Mouse (Mus musculus): Measurements from ENCODE around the gene Lif. TPM values are rescaled to one million over a fixed set of nuclear protein-coding genes. Genes with fewer than 3 reads are reported as not detected.

The Lif gene
- polyA plus RNA-seq, 1 experiment from 2014 or later = 0.06 TPM

DNA sequence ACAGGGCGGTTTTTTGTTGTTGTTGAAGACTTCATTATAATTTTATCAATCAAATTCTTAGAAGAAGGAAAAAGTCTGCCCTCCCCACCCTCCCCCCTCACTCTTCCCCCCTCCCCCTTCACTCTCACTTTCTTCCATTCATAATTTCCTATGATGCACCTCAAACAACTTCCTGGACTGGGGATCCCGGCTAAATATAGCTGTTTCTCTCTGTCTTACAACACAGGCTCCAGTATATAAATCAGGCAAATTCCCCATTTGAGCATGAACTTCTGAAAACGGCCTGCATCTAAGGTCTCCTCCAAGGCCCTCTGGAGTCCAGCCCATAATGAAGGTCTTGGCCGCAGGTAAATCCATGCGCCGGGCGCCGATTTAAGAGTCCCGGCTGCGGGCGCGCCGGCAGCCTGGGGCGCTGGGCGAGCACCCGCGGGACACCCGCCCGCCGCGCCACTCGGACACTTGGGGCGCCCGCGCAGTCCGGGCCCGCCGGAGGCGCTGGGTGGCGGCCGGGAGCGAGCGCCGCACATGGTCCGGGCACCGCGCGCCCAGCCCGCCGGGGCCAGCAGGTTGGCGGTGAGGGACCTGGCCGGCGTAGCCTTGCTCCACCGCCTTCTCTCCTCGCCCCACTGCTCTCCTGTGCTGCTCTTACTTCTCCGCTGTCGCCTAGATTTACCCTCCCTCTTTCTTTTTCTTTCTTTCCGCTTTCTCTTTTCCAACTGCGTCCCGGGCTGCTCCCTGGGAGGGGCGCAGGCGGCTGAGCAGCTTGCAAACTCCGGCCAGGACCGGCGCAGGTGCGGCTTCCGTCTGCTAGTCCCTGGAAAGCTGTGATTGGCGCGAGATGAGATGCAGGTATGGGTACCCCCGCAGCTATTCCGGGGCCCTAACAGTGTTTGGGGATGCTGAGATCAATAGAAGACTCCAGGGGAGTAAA, 9.2 kb downstream of the Lif start:
- 1% methylated on average over 61 of the region's 61 CpGs for WGBS
- peaks cover 65% of the 10 kb centered on the region for H3K27me3 ChIP-seq
- H3K4me2 ChIP-seq (replicated peaks) = peak overlapping the region; percentile 95
- no peak for ATAC-seq (ENCODE audit: insufficient number of reproducible peaks, insufficient read depth, low FRiP score, low TSS enrichment)
- no peaks in the 10 kb centered on the region for H3K9me3 ChIP-seq
- no peak overlapping the region for H3K27ac ChIP-seq
- H3K4me1 ChIP-seq = peaks cover 45% of the 10 kb centered on the region
- no peaks in the 10 kb centered on the region for H3K36me3 ChIP-seq
- peak overlapping the region; percentile 54 for H3K4me3 ChIP-seq
- H3K9ac ChIP-seq = peak overlapping the region; percentile 50

DNA sequence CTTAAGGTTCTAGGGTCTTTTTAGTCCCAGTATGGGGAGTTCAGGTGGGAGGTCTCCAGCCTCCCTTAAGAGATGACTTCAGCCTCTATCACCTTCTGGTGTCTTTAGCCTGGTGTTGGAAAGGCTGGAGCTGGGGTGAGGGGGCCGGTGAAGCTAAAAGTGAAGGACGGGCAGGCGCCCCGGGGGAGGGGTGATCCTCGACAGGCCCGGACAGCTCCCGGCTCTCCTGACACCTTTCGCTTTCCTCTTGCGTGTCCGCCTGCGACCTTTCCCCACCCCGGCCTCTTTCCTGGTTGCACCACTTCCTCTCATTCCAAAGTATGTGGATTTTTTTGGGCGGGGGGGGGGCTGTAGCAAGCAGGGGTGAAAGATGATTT, 9.8 kb downstream of the Lif start:
- H3K9ac ChIP-seq = no peak overlapping the region
- H3K4me2 ChIP-seq (replicated peaks) = peak overlapping the region; percentile 95
- H3K36me3 ChIP-seq = no peaks in the 10 kb centered on the region
- H3K9me3 ChIP-seq = no peaks in the 10 kb centered on the region
- H3K4me1 ChIP-seq = peaks cover 40% of the 10 kb centered on the region
- 3% methylated on average over 13 of the region's 13 CpGs for WGBS
- ATAC-seq (ENCODE audit: insufficient number of reproducible peaks, insufficient read depth, low FRiP score, low TSS enrichment) = no peak
- peak overlapping the region; percentile 54 for H3K4me3 ChIP-seq
- peaks cover 65% of the 10 kb centered on the region for H3K27me3 ChIP-seq
- no peak overlapping the region for H3K27ac ChIP-seq

DNA sequence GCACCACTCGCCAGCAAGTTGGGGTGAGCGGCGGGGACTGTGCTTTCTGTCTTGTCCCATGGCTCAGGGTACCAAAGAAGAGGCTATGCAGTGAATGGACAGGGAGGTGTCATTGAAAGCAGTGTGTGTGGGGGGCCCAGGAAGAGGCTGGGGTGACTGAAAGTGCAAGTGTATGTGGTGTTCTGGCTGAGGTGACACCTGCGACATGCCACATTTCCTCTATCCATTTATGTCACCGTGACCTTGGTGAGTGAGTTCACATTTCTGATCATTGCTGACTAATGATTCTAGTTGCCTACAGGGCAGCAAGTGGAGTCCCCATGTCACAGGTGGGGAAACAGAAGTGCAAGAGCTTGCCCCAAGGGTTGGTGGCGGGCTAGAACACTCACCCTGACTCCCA, 11.1 kb downstream of the Lif start:
- H3K27me3 ChIP-seq = peaks cover 61% of the 10 kb centered on the region
- WGBS = 89% methylated on average over 6 of the region's 6 CpGs
- H3K9ac ChIP-seq = no peak overlapping the region

DNA sequence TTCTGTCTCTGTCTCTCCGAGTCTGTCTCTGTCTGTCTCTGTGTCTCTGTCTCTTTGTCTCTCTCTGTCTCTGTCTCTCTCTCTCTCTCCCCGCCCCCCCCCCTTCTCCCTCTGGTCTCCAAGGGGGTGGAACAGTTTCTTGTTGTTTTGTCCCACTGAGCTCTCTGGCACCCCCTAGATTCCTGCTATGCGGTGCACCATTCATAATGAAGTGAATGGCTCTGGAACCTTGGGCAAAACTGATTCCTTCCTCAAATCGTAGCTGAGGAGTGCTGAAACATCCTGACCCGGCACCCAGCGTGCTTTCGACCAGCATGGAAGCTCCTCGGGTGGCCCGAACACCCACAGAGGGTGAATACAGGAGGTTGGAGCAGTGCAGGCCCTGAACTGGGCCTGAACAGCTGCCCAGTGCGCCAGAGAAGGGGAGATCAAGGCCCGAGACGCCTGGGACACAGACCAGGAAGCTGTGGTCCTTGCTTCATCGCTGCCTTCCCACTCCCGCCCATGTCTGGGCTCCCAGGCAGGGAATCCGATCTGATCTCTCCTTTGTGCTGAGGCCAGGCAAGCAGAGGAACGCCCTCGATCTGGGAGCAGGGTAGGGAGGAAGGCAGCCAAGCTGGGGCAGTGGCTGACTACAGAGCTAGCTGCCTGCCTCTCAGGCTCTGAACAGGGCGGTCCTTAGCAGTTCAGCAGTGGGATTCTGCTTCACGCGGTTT, 13.5 kb downstream of the Lif start:
- Histone ChIP-seq H3K4me2 (replicated peaks) (no peak overlapping the region), H3K27ac (peak overlapping the region; percentile 58), H3K9me3 (no peaks in the 10 kb centered on the region), H3K4me3 (no peak overlapping the region), H3K9ac (no peak overlapping the region), H3K27me3 (peaks cover 37% of the 10 kb centered on the region), H3K36me3 (no peaks in the 10 kb centered on the region), H3K4me1 (peaks cover 21% of the 10 kb centered on the region)
- peak; percentile 32; the same call in 1 of the 2 replicates for ATAC-seq (ENCODE audit: insufficient number of reproducible peaks, insufficient read depth, low FRiP score, low TSS enrichment)
- 21% methylated on average over 20 of the region's 20 CpGs for WGBS

More for the DNA sequence above, 11.1 kb downstream of the Lif start:
- H3K4me2 ChIP-seq (replicated peaks) = no peak overlapping the region
- H3K27ac ChIP-seq = no peak overlapping the region
- no peak for ATAC-seq (ENCODE audit: insufficient number of reproducible peaks, insufficient read depth, low FRiP score, low TSS enrichment)
- peaks cover 29% of the 10 kb centered on the region for H3K4me1 ChIP-seq
- H3K36me3 ChIP-seq = no peaks in the 10 kb centered on the region
- H3K4me3 ChIP-seq = no peak overlapping the region
- no peaks in the 10 kb centered on the region for H3K9me3 ChIP-seq

DNA sequence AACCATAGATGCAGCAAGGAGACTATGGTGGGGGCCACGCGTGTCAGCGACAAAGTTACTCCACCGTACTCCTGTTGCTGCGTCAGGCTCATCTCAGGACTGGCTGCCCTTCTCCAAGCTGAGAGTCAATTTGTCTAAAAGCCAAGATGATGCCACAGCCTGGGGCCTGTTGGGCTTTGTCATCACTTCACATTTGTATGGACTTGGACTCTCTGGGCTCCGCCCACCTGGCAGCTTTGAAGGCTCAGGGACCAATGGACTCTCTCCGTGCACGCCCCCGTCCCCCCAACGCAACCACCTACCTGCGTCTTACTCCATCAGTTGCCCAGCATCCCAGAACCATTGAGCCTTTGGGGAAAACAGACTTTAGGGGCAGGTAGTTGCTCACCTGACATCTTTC, 14.2 kb downstream of the Lif start:
- Histone ChIP-seq H3K27me3 (peaks cover 31% of the 10 kb centered on the region), H3K4me1 (peaks cover 14% of the 10 kb centered on the region), H3K36me3 (no peaks in the 10 kb centered on the region), H3K4me3 (no peak overlapping the region), H3K9me3 (no peaks in the 10 kb centered on the region), H3K27ac (no peak overlapping the region), H3K9ac (no peak overlapping the region), H3K4me2 (replicated peaks) (no peak overlapping the region)
- WGBS = 54% methylated on average over 11 of the region's 11 CpGs
- no peak for ATAC-seq (ENCODE audit: insufficient number of reproducible peaks, insufficient read depth, low FRiP score, low TSS enrichment)

DNA sequence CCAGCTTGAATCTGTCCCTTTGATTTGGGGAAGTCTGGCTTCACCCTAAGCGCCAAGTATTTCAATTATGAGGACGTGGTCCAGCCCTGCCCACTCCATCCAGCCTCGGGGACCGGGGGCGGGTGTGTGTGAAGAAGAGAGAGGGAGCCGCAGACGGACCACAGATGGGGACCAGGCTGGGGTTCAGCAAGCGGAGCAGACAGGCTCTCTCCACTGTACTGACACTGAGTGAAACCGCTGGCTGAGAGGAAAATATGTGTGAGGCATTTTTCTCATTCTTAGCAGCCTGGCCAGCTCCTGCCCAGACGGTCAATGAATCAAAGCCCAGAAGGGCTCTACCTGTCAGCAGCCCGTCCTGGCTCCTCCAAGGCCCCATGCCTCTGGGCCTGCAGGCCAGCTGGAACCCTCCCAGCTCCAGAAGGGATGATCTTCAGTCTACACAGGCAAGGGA, 19.1 kb downstream of the Lif start:
- Histone ChIP-seq H3K9ac (no peak overlapping the region), H3K4me1 (peaks cover under 1% of the 10 kb centered on the region; the same call in 1 of the 2 replicates), H3K27ac (no peak overlapping the region), H3K4me3 (no peak overlapping the region), H3K27me3 (no peaks in the 10 kb centered on the region), H3K9me3 (no peaks in the 10 kb centered on the region), H3K4me2 (replicated peaks) (no peak overlapping the region), H3K36me3 (no peaks in the 10 kb centered on the region)
- ATAC-seq (ENCODE audit: insufficient number of reproducible peaks, insufficient read depth, low FRiP score, low TSS enrichment) = no peak
- WGBS = 58% methylated on average over 11 of the region's 11 CpGs

DNA sequence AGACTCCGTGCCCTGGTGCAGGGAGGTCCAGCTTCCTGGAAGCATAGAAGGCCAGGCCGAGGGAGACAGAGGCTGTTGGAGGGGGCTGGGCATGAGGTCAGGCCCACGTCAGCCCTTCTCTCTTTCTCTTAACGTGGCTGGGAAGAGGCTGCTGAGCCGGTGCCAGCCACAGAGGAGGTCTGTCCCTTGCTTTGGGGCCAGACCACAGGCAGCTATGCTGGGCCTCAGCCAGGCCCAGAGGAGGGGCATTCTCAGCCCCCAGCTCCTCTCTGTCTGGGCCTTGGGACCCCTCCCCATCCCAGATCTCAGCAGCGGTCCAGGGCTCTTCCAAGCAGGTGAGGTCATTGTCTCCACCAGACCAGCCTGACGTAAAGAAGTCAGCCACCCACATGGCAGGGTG, 22.6 kb downstream of the Lif start:
- WGBS = 53% methylated on average over 7 of the region's 7 CpGs
- H3K4me2 ChIP-seq (replicated peaks) = no peak overlapping the region
- peaks cover 7% of the 10 kb centered on the region; the same call in 1 of the 2 replicates for H3K4me1 ChIP-seq
- no peak overlapping the region for H3K4me3 ChIP-seq
- ATAC-seq (ENCODE audit: insufficient number of reproducible peaks, insufficient read depth, low FRiP score, low TSS enrichment) = no peak; the same call in 1 of the 2 replicates
- no peak overlapping the region for H3K27ac ChIP-seq
- H3K36me3 ChIP-seq = no peaks in the 10 kb centered on the region
- H3K9ac ChIP-seq = no peak overlapping the region
- H3K27me3 ChIP-seq = no peaks in the 10 kb centered on the region
- no peaks in the 10 kb centered on the region for H3K9me3 ChIP-seq

DNA sequence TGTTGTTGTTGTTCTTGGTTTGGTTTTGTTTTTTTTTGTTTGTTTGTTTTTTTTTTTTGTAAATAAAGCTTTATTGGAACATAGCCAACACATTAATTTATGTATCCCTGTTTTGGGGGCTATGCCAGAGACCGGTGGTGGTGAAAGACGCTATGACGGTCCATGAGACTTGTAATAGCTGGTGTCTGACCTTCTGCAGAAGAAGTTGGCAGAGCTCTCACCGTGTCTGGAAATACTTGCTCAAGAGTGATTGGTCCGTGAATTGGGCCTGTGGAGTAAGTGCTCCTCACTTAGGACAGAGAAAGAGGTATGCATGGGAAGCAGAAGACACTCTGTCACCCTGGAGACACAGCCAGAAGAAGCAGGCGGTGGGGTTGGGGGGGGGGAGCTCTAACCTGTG, 24.5 kb downstream of the Lif start:
- WGBS = 83% methylated on average over 6 of the region's 6 CpGs
- no peak overlapping the region for H3K4me3 ChIP-seq
- no peaks in the 10 kb centered on the region for H3K36me3 ChIP-seq
- no peak overlapping the region for H3K27ac ChIP-seq
- H3K9me3 ChIP-seq = no peaks in the 10 kb centered on the region
- no peak overlapping the region for H3K9ac ChIP-seq
- peaks cover 7% of the 10 kb centered on the region; the same call in 1 of the 2 replicates for H3K4me1 ChIP-seq
- ATAC-seq (ENCODE audit: insufficient number of reproducible peaks, insufficient read depth, low FRiP score, low TSS enrichment) = no peak
- no peaks in the 10 kb centered on the region for H3K27me3 ChIP-seq
- no peak overlapping the region for H3K4me2 ChIP-seq (replicated peaks)

DNA sequence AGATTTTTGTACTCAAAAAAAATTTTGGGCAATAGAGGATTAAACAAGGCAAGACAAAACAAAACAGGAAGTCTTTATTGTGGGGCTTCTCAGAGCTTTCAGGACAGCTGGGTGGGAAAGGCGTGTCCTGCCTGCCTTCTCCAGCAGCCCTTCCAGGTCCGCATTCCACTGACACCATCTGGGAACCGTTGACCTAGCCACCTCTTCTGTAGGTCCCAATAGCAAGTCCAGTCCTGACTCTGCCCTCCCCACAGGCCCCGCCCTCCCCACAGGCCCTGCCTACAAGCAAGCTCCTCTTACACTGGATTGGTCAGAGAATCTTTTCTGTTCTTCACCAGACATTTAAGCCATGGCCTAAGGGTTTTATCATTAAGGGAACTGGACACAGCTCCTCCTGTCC, 26.3 kb downstream of the Lif start:
- no peak overlapping the region for H3K27ac ChIP-seq
- no peak overlapping the region for H3K4me2 ChIP-seq (replicated peaks)
- H3K9ac ChIP-seq = no peak overlapping the region
- no peak for ATAC-seq (ENCODE audit: insufficient number of reproducible peaks, insufficient read depth, low FRiP score, low TSS enrichment)
- H3K36me3 ChIP-seq = no peaks in the 10 kb centered on the region
- no peak overlapping the region for H3K4me3 ChIP-seq
- peaks cover 7% of the 10 kb centered on the region; the same call in 1 of the 2 replicates for H3K4me1 ChIP-seq
- 6% methylated on average over 4 of the region's 4 CpGs for WGBS
- H3K9me3 ChIP-seq = no peaks in the 10 kb centered on the region
- H3K27me3 ChIP-seq = no peaks in the 10 kb centered on the region

DNA sequence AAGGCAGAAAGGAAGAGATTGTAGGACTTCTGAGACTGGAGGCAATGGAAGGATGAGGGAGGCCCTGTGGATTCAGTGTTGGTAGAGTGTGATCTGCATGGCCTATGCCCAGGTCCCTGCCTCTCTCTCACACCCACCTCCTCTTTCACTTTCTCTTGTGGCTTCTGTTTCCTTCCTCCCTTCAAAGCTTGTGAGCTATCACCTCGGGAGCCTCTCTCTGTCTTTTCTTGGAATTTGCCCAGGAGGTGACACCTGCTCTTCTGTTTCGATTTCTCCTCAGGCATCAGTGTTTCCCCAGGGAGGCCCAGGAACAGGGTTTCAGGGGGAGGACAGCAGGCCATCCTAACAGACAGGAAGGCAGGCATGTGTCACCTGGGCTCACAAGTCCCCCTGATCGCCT, 31.9 kb downstream of the Lif start:
- WGBS = 55% methylated on average over 3 of the region's 3 CpGs
- no peak overlapping the region for H3K4me2 ChIP-seq (replicated peaks)
- no peaks in the 10 kb centered on the region for H3K9me3 ChIP-seq
- H3K36me3 ChIP-seq = no peaks in the 10 kb centered on the region
- no peak for ATAC-seq (ENCODE audit: insufficient number of reproducible peaks, insufficient read depth, low FRiP score, low TSS enrichment)
- no peaks in the 10 kb centered on the region for H3K27me3 ChIP-seq
- H3K27ac ChIP-seq = no peak overlapping the region
- no peaks in the 10 kb centered on the region for H3K4me1 ChIP-seq
- H3K4me3 ChIP-seq = no peak overlapping the region
- H3K9ac ChIP-seq = no peak overlapping the region

DNA sequence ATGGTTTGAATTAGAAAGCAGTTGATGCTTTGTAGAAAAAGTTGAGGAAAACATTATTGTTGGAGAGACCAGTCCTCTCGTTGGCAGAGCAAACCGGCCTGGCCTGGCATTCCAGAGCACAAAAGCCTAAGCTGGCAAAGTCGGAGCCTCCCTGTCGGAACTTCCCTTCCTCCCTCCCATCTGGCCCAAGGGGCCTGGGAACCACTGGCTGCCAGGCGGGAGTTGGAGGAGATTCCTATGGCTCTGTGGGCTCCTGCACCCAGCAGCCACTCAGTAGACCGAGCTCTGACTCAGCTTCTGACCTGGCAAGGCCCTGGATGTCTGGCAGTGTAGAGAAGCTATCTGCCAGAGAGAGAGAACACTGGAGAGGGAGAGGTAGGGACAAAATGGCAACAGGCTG, 34.3 kb downstream of the Lif start:
- Histone ChIP-seq H3K4me1 (peaks cover 5% of the 10 kb centered on the region; the same call in 1 of the 2 replicates), H3K27ac (no peak overlapping the region), H3K9me3 (no peaks in the 10 kb centered on the region), H3K27me3 (no peaks in the 10 kb centered on the region), H3K36me3 (no peaks in the 10 kb centered on the region), H3K4me3 (no peak overlapping the region), H3K4me2 (replicated peaks) (no peak overlapping the region), H3K9ac (no peak overlapping the region)
- no peak for ATAC-seq (ENCODE audit: insufficient number of reproducible peaks, insufficient read depth, low FRiP score, low TSS enrichment)
- 67% methylated on average over 6 of the region's 6 CpGs for WGBS

Measured in embryonic facial prominence, embryonic 12.5 days (tissue).